Mouse (Mus musculus): ENCODE data around the gene Fbxo10. TPM values are rescaled to one million over a fixed set of nuclear protein-coding genes. Genes with fewer than 3 reads are reported as not detected.
"Not testable (repeated sequence)": the region's sequence is repeated elsewhere in the genome, so short reads cannot be mapped to it uniquely, and the experiment has no call there.

Gene Fbxo10
- polyA plus RNA-seq, 1 experiment from 2014 or later, result 14.7 TPM

GRCm38 (mm10) chr4:45038879-45039278 is 45.5 kb downstream of the Fbxo10 start:
- peaks cover 71% of the 10 kb centered on the region; the same call in 1 of the 2 replicates for H3K36me3 ChIP-seq (ENCODE audit: control insufficient read depth, insufficient read depth, low read length)
- not testable (repeated sequence) for H3K27me3 ChIP-seq (replicated peaks; ENCODE audit: control insufficient read depth, insufficient read depth, low read length); ATAC-seq (ENCODE audit: low read depth); H3K27ac ChIP-seq (replicated peaks; ENCODE audit: low read depth, low read length); H3K9ac ChIP-seq (ENCODE audit: low read depth, low read length); H3K9me3 ChIP-seq (ENCODE audit: control insufficient read depth, low read length); H3K4me1 ChIP-seq (ENCODE audit: control insufficient read depth, insufficient read depth, low read length); H3K4me2 ChIP-seq (ENCODE audit: low read depth, low read length); DNase-seq (ENCODE audit: low spot score); H3K4me3 ChIP-seq (ENCODE audit: low read depth, low read length)
- WGBS, result 63% methylated on average over 8 of the region's 8 CpGs

DNA sequence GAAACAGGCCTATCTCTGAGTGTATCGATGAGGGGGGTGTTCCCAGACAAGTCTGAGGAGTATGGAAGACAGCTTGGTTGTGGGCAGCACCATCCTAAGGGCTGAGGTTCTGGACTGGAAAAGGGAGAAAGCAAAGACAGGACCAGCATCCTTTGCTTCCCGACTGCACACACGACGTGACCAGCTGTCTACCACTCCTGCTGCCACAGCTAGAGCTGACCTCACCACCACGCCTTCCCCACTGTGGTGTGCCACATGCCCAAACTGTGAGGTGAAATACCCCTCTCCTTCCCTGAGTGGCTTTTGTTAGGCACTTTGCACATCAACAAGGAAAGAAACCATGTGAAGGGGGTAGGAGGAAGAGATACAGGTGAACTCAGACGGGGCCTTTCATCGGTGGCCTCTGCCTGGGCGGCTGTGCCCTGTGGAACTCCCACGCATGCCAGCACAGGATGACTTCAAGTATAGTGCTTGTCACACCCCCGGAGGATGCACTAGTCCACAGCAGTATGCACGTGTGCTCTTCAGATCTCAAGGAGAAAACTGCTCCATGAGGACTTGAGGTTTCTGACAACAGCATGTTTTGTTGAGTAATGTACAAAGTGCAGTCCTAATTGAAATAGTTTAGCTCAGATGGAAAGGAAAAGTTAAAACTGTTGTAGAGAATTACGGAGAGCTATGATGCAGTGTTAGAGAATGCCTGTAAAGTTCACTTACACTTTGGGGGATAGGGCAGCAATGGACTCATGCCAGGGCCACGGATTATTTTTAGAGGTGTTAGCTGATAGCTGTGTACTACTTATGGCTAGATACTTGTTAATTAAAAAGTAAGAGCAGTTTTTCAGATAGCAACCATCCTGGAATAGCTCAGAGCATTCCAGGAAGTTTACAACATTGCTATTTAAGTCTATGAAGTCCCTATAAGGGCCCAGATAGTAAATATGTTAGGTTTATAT is 46.7 kb downstream of the Fbxo10 start:
- 90% methylated on average over 13 of the region's 13 CpGs for WGBS
- ATAC-seq (ENCODE audit: low read depth), result no peak
- peaks cover 71% of the 10 kb centered on the region for H3K36me3 ChIP-seq (ENCODE audit: control insufficient read depth, insufficient read depth, low read length)

GRCm38 (mm10) chr4:45036571-45036970 is 47.8 kb downstream of the Fbxo10 start:
- no peaks in the 10 kb centered on the region for H3K27me3 ChIP-seq (replicated peaks; ENCODE audit: control insufficient read depth, insufficient read depth, low read length)
- no peak overlapping the region for H3K4me3 ChIP-seq (ENCODE audit: low read depth, low read length)
- no peaks in the 10 kb centered on the region for H3K4me1 ChIP-seq (ENCODE audit: control insufficient read depth, insufficient read depth, low read length)
- WGBS, result 84% methylated on average over 5 of the region's 5 CpGs
- ATAC-seq (ENCODE audit: low read depth), result no peak
- H3K9ac ChIP-seq (ENCODE audit: low read depth, low read length), result no peak overlapping the region
- H3K36me3 ChIP-seq (ENCODE audit: control insufficient read depth, insufficient read depth, low read length), result peaks cover 77% of the 10 kb centered on the region
- H3K27ac ChIP-seq (replicated peaks; ENCODE audit: low read depth, low read length), result no peak overlapping the region
- DNase-seq (ENCODE audit: low spot score), result no peak
- H3K9me3 ChIP-seq (ENCODE audit: control insufficient read depth, low read length), result no peaks in the 10 kb centered on the region
- H3K4me2 ChIP-seq (ENCODE audit: low read depth, low read length), result no peak overlapping the region

More for the DNA sequence above, 46.7 kb downstream of the Fbxo10 start:
- no peaks in the 10 kb centered on the region for H3K4me1 ChIP-seq (ENCODE audit: control insufficient read depth, insufficient read depth, low read length)
- no peak overlapping the region for H3K9ac ChIP-seq (ENCODE audit: low read depth, low read length)
- DNase-seq (ENCODE audit: low spot score), result no peak
- H3K27me3 ChIP-seq (replicated peaks; ENCODE audit: control insufficient read depth, insufficient read depth, low read length), result no peaks in the 10 kb centered on the region
- H3K27ac ChIP-seq (replicated peaks; ENCODE audit: low read depth, low read length), result no peak overlapping the region
- H3K9me3 ChIP-seq (ENCODE audit: control insufficient read depth, low read length), result no peaks in the 10 kb centered on the region
- H3K4me2 ChIP-seq (ENCODE audit: low read depth, low read length), result no peak overlapping the region
- H3K4me3 ChIP-seq (ENCODE audit: low read depth, low read length), result no peak overlapping the region

- Histone ChIP-seq H3K4me1 (ENCODE audit: control insufficient read depth, insufficient read depth, low read length) (no peaks in the 10 kb centered on the region), H3K4me3 (ENCODE audit: low read depth, low read length) (no peak overlapping the region), H3K9ac (ENCODE audit: low read depth, low read length) (no peak overlapping the region), H3K27me3 (replicated peaks; ENCODE audit: control insufficient read depth, insufficient read depth, low read length) (no peaks in the 10 kb centered on the region), H3K36me3 (ENCODE audit: control insufficient read depth, insufficient read depth, low read length) (peaks cover 78% of the 10 kb centered on the region), H3K4me2 (ENCODE audit: low read depth, low read length) (no peak overlapping the region), H3K9me3 (ENCODE audit: control insufficient read depth, low read length) (no peaks in the 10 kb centered on the region), H3K27ac (replicated peaks; ENCODE audit: low read depth, low read length) (no peak overlapping the region)
- ATAC-seq (ENCODE audit: low read depth), result no peak
- WGBS, result 90% methylated on average over 10 of the region's 10 CpGs
- no peak for DNase-seq (ENCODE audit: low spot score)
These were observed 48.4 kb downstream of the Fbxo10 start for GRCm38 (mm10) chr4:45036048-45036447.

GRCm38 (mm10) chr4:45034693-45035628 is 49.4 kb downstream of the Fbxo10 start:
- no peak for ATAC-seq (ENCODE audit: low read depth)
- Histone ChIP-seq H3K4me1 (ENCODE audit: control insufficient read depth, insufficient read depth, low read length) (no peaks in the 10 kb centered on the region), H3K4me3 (ENCODE audit: low read depth, low read length) (no peak overlapping the region), H3K9me3 (ENCODE audit: control insufficient read depth, low read length) (no peaks in the 10 kb centered on the region), H3K27ac (replicated peaks; ENCODE audit: low read depth, low read length) (no peak overlapping the region), H3K27me3 (replicated peaks; ENCODE audit: control insufficient read depth, insufficient read depth, low read length) (no peaks in the 10 kb centered on the region), H3K4me2 (ENCODE audit: low read depth, low read length) (no peak overlapping the region), H3K36me3 (ENCODE audit: control insufficient read depth, insufficient read depth, low read length) (peaks cover 79% of the 10 kb centered on the region), H3K9ac (ENCODE audit: low read depth, low read length) (no peak overlapping the region)
- DNase-seq (ENCODE audit: low spot score), result no peak
- WGBS, result 77% methylated on average over 16 of the region's 16 CpGs

GRCm38 (mm10) chr4:45032586-45032985 is 51.8 kb downstream of the Fbxo10 start:
- Histone ChIP-seq H3K4me2 (ENCODE audit: low read depth, low read length) (no peak overlapping the region), H3K9me3 (ENCODE audit: control insufficient read depth, low read length) (no peaks in the 10 kb centered on the region), H3K27ac (replicated peaks; ENCODE audit: low read depth, low read length) (no peak overlapping the region), H3K4me1 (ENCODE audit: control insufficient read depth, insufficient read depth, low read length) (no peaks in the 10 kb centered on the region), H3K36me3 (ENCODE audit: control insufficient read depth, insufficient read depth, low read length) (peaks cover 91% of the 10 kb centered on the region), H3K4me3 (ENCODE audit: low read depth, low read length) (no peak overlapping the region), H3K27me3 (replicated peaks; ENCODE audit: control insufficient read depth, insufficient read depth, low read length) (no peaks in the 10 kb centered on the region), H3K9ac (ENCODE audit: low read depth, low read length) (no peak overlapping the region)
- 91% methylated on average over 9 of the region's 9 CpGs for WGBS
- no peak for ATAC-seq (ENCODE audit: low read depth)
- DNase-seq (ENCODE audit: low spot score), result no peak

GRCm38 (mm10) chr4:45026459-45026858 is 57.9 kb downstream of the Fbxo10 start:
- no peak overlapping the region for H3K9ac ChIP-seq (ENCODE audit: low read depth, low read length)
- no peak for ATAC-seq (ENCODE audit: low read depth)
- no peak for DNase-seq (ENCODE audit: low spot score)
- no peaks in the 10 kb centered on the region for H3K9me3 ChIP-seq (ENCODE audit: control insufficient read depth, low read length)
- no peaks in the 10 kb centered on the region for H3K4me1 ChIP-seq (ENCODE audit: control insufficient read depth, insufficient read depth, low read length)
- H3K27ac ChIP-seq (replicated peaks; ENCODE audit: low read depth, low read length), result no peak overlapping the region
- H3K27me3 ChIP-seq (replicated peaks; ENCODE audit: control insufficient read depth, insufficient read depth, low read length), result no peaks in the 10 kb centered on the region
- no peak overlapping the region for H3K4me3 ChIP-seq (ENCODE audit: low read depth, low read length)
- H3K4me2 ChIP-seq (ENCODE audit: low read depth, low read length), result no peak overlapping the region
- 97% methylated on average over 4 of the region's 4 CpGs for WGBS
- peaks cover 52% of the 10 kb centered on the region for H3K36me3 ChIP-seq (ENCODE audit: control insufficient read depth, insufficient read depth, low read length)

- H3K4me2 ChIP-seq (ENCODE audit: low read depth, low read length), result peak overlapping the region; percentile 88
- no peaks in the 10 kb centered on the region for H3K9me3 ChIP-seq (ENCODE audit: control insufficient read depth, low read length)
- H3K4me3 ChIP-seq (ENCODE audit: low read depth, low read length), result peak overlapping the region; percentile 52
- H3K36me3 ChIP-seq (ENCODE audit: control insufficient read depth, insufficient read depth, low read length), result peaks cover 1% of the 10 kb centered on the region; the same call in 1 of the 2 replicates
- H3K4me1 ChIP-seq (ENCODE audit: control insufficient read depth, insufficient read depth, low read length), result peaks cover 3% of the 10 kb centered on the region; the same call in 1 of the 2 replicates
- no peak for DNase-seq (ENCODE audit: low spot score)
- ATAC-seq (ENCODE audit: low read depth), result 0 out of 2 replicates have a peak, but pooled peaks have one; percentile 20
- no peak overlapping the region for H3K27ac ChIP-seq (replicated peaks; ENCODE audit: low read depth, low read length)
- H3K27me3 ChIP-seq (replicated peaks; ENCODE audit: control insufficient read depth, insufficient read depth, low read length), result no peaks in the 10 kb centered on the region
- H3K9ac ChIP-seq (ENCODE audit: low read depth, low read length), result peak overlapping the region; percentile 72
- 2% methylated on average over 14 of the region's 14 CpGs for WGBS
These were observed 65.4 kb downstream of the Fbxo10 start for GRCm38 (mm10) chr4:45019009-45019408.

Measured in embryonic facial prominence, embryonic 14.5 days (tissue).